Mouse (Mus musculus): Measurements from ENCODE around the gene Adnp.

DNA sequence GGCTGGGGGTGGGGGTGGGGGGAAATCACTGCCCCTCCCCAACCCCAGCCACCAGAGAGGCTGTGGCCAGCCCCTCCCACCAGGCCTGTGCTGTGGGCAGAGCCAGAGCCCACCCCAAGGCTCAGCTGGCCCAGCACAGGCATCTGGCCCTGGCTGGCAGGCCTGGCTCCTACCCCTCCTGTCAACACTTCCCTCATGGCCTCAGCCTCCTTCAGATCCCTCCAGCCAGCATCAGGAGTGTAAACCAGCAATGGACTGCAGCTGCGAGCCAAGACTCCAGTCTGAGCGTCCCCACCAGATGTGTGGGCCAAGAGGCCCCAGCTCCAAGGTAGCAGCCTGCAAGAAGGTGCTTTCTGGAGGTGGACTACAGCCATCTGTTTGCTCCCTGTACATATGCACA is 61.5 kb downstream of the Adnp start:
- TF ChIP-seq CTCF (IDR thresholded peaks at IDR 0.05; ENCODE audit: extremely low read depth, insufficient read length, insufficient replicate concordance, low read depth, low read length) (no peak), POLR2A (IDR thresholded peaks at IDR 0.05; ENCODE audit: low read depth, low read length) (no peak)
